Mouse (Mus musculus) T-helper 17 cell (primary cell): ENCODE results near the gene Dcaf12.

Experiments used
- in situ Hi-C, 2 experiments: fragments of 300-600 bp; cut with MboI, MseI; formaldehyde crosslinking; loops; 1 replicate in 1 of 2; 2 replicates in 1 of 2; pipeline ENCODE4 v1.15.1; 2025; ENCODE audit warnings: high pct_unique_total_duplicates in 2 of 2

Dcaf12 gene

GRCm38 (mm10) chr4:41253756-41254155 lies 60.9 kb downstream of the Dcaf12 start:
- in situ Hi-C loops: no loop called here

- in situ Hi-C loops: no loop called here
These were observed 69.3 kb downstream of the Dcaf12 start for GRCm38 (mm10) chr4:41245408-41245807.
